Mouse (Mus musculus): ENCODE data around the gene Tpx2. TPM values are rescaled to one million over a fixed set of nuclear protein-coding genes. Genes with fewer than 3 reads are reported as not detected.

The Tpx2 gene
- polyA plus RNA-seq, 1 experiment from 2014 or later, result 103 TPM

DNA sequence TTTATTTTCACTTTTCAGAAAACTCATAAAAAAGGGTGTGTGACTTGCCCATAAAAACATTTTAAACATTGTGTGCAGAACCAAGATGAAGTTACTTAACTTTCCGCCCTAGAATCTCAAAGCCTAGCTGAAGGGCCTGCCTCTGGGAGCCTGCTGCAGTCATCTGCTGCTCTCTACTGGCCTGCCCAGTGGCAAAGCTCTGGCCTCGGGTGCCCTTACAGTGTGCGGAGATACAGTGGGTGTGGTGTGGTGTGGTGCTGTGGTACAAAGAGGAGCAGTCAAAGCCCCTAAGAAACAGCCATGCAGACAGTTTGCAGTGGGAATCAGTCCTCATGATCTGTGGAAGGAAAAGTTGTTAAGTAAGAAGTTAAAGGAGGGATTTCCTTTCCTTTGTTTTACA, 39.5 kb downstream of the Tpx2 start:
- H3K27me3 ChIP-seq, result no peaks in the 10 kb centered on the region
- H3K9me3 ChIP-seq (replicated peaks), result no peaks in the 10 kb centered on the region
- no peak overlapping the region for H3K4me3 ChIP-seq
- no peak overlapping the region for H3K9ac ChIP-seq
- no peak for ATAC-seq
- WGBS, result 84% methylated on average over 3 of the region's 3 CpGs
- no peak overlapping the region for H3K27ac ChIP-seq
- peaks cover 90% of the 10 kb centered on the region for H3K36me3 ChIP-seq (ENCODE audit: poor library complexity, severe bottlenecking)
- no peaks in the 10 kb centered on the region for H3K4me1 ChIP-seq
- H3K4me2 ChIP-seq, result no peak overlapping the region

DNA sequence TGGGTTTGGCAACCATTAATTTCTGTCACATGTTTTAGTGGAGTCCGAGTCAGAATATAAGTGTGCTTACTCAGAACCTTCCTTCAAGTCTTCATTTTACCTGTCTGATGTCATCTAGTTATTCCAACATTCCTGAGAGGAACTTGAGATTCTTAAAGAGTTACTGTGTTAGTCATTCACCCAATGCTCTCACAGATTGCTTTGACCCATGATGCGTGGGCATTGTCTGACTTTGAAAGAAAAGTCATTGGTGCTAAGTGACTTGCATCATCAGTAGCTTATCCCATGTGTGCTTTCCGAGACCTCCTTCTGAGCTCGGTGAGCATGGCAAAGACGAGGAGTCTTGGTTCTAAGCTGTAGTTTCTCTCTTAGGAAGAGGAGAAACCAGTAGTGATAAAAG, 41.0 kb downstream of the Tpx2 start:
- Histone ChIP-seq H3K4me3 (no peak overlapping the region), H3K9ac (no peak overlapping the region), H3K27me3 (no peaks in the 10 kb centered on the region), H3K36me3 (ENCODE audit: poor library complexity, severe bottlenecking) (peaks cover 94% of the 10 kb centered on the region), H3K4me2 (no peak overlapping the region), H3K27ac (no peak overlapping the region), H3K4me1 (no peaks in the 10 kb centered on the region), H3K9me3 (replicated peaks) (no peaks in the 10 kb centered on the region)
- no peak for ATAC-seq
- 94% methylated on average over 5 of the region's 5 CpGs for WGBS

DNA sequence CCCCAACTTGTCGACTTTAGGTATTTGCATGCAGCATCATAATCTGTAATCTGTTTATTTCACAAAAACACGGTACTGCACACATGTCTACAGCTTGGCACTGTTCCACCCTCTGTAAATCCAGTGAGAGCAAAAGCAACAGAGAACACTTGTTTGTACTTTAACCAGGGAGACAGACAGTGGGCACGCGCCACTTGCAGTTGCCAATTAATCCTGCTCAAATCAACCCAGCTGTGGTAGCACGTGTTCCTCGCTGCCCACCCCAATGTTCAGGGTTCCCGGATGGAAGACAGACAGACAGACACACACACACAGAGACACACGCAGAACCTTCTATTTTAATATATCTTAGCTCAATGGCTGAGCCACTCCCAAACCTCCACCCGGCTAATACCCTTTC, 48.1 kb downstream of the Tpx2 start:
- H3K4me2 ChIP-seq, result no peak overlapping the region
- no peak overlapping the region for H3K27ac ChIP-seq
- H3K9me3 ChIP-seq (replicated peaks), result no peaks in the 10 kb centered on the region
- H3K4me1 ChIP-seq, result no peaks in the 10 kb centered on the region
- peaks cover 52% of the 10 kb centered on the region for H3K36me3 ChIP-seq (ENCODE audit: poor library complexity, severe bottlenecking)
- no peak overlapping the region for H3K9ac ChIP-seq
- 97% methylated on average over 9 of the region's 9 CpGs for WGBS
- H3K4me3 ChIP-seq, result no peak overlapping the region
- no peaks in the 10 kb centered on the region for H3K27me3 ChIP-seq
- ATAC-seq, result no peak

DNA sequence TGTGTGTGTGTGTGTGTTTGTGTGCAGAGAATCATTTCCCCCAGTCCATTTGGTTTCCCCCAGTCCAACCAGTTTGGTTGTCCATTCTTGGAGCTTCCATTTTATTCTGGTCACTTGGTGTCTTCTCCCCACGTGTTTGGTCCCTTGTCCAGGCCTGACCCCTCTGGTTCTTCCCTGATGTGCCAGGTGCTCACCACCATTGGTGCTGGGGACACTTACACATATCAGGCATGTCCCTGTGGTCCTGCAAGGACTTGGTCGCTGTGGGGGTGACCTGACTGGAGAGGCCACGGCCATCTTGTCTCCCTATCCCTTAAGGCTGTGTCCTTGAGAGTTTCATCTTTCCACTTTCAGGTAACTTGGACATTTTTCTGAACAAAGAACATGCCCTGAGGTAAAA, 49.2 kb downstream of the Tpx2 start:
- Histone ChIP-seq H3K4me1 (0 out of 2 replicates have a peak, but pooled peaks cover 4% of the 10 kb centered on the region), H3K36me3 (ENCODE audit: poor library complexity, severe bottlenecking) (peaks cover 42% of the 10 kb centered on the region), H3K27ac (no peak overlapping the region), H3K4me2 (no peak overlapping the region), H3K27me3 (no peaks in the 10 kb centered on the region), H3K9me3 (replicated peaks) (no peaks in the 10 kb centered on the region), H3K4me3 (no peak overlapping the region), H3K9ac (no peak overlapping the region)
- 92% methylated on average over 3 of the region's 3 CpGs for WGBS
- no peak for ATAC-seq

DNA sequence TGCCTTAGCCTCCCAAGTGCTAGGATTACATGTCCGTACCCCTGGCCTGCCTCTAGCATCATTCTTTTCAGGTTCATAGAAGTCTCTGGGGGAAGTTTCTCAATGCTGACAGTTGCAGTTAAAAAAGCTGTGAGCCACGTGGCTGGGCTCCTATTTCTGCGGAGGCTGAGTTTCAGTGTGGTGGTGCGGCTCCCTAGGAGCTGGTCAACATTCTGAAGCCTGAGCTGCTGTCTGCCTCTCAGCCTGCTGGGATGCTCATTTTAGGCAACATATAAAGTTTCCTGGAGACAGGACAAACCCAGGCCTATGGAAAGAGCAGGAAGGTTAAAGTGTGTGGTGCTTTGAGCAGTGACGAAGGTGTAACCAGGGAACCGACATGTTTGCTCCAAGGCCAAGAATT, 51.2 kb downstream of the Tpx2 start:
- no peaks in the 10 kb centered on the region for H3K9me3 ChIP-seq (replicated peaks)
- no peak overlapping the region for H3K4me2 ChIP-seq
- 0 out of 2 replicates have a peak, but pooled peaks cover 4% of the 10 kb centered on the region for H3K4me1 ChIP-seq
- H3K27me3 ChIP-seq, result no peaks in the 10 kb centered on the region
- 84% methylated on average over 6 of the region's 6 CpGs for WGBS
- no peak for ATAC-seq
- H3K27ac ChIP-seq, result no peak overlapping the region
- H3K4me3 ChIP-seq, result no peak overlapping the region
- H3K36me3 ChIP-seq (ENCODE audit: poor library complexity, severe bottlenecking), result peaks cover 21% of the 10 kb centered on the region
- H3K9ac ChIP-seq, result no peak overlapping the region

DNA sequence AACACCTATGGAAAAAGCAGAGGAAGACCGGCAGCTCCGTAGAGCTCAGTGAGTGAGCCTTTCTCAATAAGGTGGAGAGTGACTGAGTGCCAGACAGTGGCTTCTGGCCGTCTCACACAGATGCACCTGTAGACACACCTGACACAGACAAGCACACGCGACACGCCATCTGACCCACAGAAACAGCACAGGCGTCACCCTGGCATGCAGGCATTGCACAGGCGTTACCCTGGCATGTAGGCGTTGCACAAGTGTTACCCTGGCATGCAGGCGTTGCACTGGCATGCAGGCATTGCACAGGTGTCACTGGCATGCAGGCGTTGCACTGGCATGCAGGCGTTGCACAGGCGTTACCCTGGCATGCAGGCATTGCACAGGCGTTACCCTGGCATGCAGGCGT, 53.5 kb downstream of the Tpx2 start:
- H3K9me3 ChIP-seq (replicated peaks), result no peaks in the 10 kb centered on the region
- H3K4me3 ChIP-seq, result no peak overlapping the region
- H3K4me1 ChIP-seq, result 0 out of 2 replicates have a peak, but pooled peaks cover 5% of the 10 kb centered on the region
- H3K27me3 ChIP-seq, result no peaks in the 10 kb centered on the region
- no peak overlapping the region for H3K4me2 ChIP-seq
- WGBS, result 94% methylated on average over 15 of the region's 15 CpGs
- H3K36me3 ChIP-seq (ENCODE audit: poor library complexity, severe bottlenecking), result 0 out of 2 replicates have a peak, but pooled peaks cover 3% of the 10 kb centered on the region
- no peak for ATAC-seq
- no peak overlapping the region for H3K9ac ChIP-seq
- no peak overlapping the region for H3K27ac ChIP-seq

DNA sequence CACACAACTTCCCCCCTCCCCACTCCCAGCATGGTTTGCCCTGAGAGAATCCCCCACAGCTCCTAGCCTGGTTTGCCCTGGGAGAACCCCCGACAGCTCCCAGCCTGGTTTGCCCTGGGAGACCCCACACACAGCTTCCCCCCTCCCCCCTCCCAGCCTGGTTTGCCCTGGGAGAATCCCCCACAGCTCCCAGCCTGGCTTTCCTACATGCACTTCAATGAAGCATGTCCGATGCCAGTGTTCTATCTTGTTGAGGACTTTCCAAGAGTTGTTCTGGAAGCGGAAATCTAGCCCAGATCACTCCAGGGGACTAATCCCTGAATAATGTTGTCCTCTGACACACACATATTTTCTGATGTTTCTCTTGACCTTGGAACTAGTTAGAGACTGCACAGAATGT, 54.9 kb downstream of the Tpx2 start:
- Histone ChIP-seq H3K36me3 (ENCODE audit: poor library complexity, severe bottlenecking) (no peaks in the 10 kb centered on the region), H3K4me3 (no peak overlapping the region), H3K4me1 (peaks cover 19% of the 10 kb centered on the region), H3K9me3 (replicated peaks) (no peaks in the 10 kb centered on the region), H3K27me3 (no peaks in the 10 kb centered on the region), H3K9ac (no peak overlapping the region), H3K4me2 (no peak overlapping the region), H3K27ac (no peak overlapping the region)
- ATAC-seq, result no peak
- WGBS, result 15% methylated on average over 3 of the region's 3 CpGs

DNA sequence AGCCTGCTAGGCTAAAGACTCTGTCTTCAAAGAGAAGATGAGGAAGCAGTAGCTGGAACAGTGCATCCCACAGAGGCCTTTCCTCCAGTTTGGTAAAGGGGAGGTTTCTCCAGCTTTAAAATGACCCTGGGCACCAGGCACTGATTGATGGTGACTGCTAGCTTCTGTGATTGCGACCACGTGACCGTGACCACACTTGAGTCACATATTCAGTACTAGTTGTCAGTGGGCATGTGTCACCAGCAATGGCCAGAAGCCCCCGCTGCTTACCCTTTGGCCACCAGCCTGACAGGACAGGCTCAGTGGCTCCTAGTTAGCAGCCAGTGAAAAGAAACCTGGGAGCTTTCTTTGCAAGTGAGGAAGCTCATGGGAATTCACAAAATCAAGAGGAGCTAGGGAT, 55.8 kb downstream of the Tpx2 start:
- WGBS, result 89% methylated on average over 4 of the region's 4 CpGs
- Histone ChIP-seq H3K27me3 (no peaks in the 10 kb centered on the region), H3K4me2 (no peak overlapping the region), H3K9ac (no peak overlapping the region), H3K36me3 (ENCODE audit: poor library complexity, severe bottlenecking) (no peaks in the 10 kb centered on the region), H3K4me1 (peaks cover 20% of the 10 kb centered on the region), H3K9me3 (replicated peaks) (no peaks in the 10 kb centered on the region), H3K4me3 (no peak overlapping the region), H3K27ac (no peak overlapping the region)
- ATAC-seq, result no peak

DNA sequence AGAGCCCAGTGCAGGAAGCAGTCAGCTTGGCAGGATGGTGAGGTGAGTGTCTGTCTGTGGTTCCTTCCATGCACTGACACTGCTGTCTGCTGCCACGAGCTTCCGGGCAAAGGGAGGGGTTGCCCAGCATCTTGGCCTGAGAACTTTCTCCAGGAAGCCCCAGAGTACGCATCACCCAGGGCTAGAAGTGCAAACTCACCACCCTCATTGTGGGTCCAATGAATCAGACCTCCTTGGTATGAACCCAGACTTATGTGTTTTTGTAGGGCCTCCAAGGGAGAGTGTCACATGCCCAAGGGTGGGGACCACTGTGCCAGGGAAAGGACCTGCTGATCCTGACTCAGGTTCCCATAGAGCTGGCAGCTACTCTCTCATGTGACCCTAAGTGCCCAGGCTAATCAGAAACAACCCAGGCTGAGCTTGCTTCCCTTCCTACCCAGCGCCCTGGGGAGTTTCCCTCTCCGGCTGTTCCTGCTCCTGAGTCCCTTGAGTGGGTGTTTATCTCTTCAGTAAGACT, 56.4 kb downstream of the Tpx2 start:
- ATAC-seq, result no peak
- no peak overlapping the region for H3K9ac ChIP-seq
- no peaks in the 10 kb centered on the region for H3K36me3 ChIP-seq (ENCODE audit: poor library complexity, severe bottlenecking)
- H3K9me3 ChIP-seq (replicated peaks), result no peaks in the 10 kb centered on the region
- H3K27me3 ChIP-seq, result no peaks in the 10 kb centered on the region
- H3K4me2 ChIP-seq, result no peak overlapping the region
- no peak overlapping the region for H3K4me3 ChIP-seq
- whole genome bisulfite sequencing, result 78% methylated on average over 5 of the region's 5 CpGs
- no peak overlapping the region for H3K27ac ChIP-seq
- H3K4me1 ChIP-seq, result peaks cover 20% of the 10 kb centered on the region

DNA sequence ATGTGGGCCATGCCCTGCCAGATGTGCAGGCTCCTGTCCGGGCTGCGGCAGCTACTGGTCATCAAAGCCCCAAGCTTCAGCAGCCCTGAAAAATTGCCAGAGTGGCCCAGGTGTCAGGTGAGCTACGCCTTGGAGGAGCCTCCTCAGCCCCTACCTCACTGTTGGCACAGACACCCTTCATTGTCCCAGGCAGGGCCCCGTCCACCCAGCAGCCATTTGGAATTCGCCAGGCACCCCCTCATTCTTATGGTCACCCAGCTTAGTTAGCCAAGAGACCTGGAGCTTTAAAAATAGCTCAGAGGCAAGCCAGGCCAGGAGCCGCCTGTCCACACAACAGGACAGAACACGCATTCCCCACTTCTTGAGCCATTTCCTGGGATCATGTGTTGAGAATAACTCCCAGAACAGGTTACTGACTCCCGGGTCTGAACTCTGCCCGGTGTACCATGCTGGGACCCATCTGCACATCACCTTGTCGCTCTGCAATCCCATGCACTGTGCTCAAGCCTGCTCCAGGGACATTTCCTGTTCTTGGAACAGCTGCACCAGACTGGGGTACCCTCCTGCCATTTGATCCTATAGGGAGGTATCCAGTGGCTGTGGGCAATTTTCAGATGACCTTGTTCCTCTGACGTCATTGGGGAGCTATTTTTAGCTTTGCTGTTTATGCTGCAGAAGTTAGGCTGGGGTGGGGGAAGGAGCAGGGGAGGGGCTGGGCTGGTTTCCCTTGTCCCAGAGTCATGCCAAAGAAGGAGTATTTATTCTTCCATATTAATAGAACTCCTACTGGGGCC, 57.5 kb downstream of the Tpx2 start:
- Histone ChIP-seq H3K9ac (no peak overlapping the region), H3K4me2 (no peak overlapping the region), H3K36me3 (ENCODE audit: poor library complexity, severe bottlenecking) (no peaks in the 10 kb centered on the region), H3K27me3 (peaks cover under 1% of the 10 kb centered on the region; the same call in 1 of the 2 replicates), H3K4me1 (peaks cover 20% of the 10 kb centered on the region), H3K9me3 (replicated peaks) (no peaks in the 10 kb centered on the region), H3K27ac (no peak overlapping the region), H3K4me3 (no peak overlapping the region)
- no peak for ATAC-seq
- 76% methylated on average over 11 of the region's 11 CpGs for WGBS

DNA sequence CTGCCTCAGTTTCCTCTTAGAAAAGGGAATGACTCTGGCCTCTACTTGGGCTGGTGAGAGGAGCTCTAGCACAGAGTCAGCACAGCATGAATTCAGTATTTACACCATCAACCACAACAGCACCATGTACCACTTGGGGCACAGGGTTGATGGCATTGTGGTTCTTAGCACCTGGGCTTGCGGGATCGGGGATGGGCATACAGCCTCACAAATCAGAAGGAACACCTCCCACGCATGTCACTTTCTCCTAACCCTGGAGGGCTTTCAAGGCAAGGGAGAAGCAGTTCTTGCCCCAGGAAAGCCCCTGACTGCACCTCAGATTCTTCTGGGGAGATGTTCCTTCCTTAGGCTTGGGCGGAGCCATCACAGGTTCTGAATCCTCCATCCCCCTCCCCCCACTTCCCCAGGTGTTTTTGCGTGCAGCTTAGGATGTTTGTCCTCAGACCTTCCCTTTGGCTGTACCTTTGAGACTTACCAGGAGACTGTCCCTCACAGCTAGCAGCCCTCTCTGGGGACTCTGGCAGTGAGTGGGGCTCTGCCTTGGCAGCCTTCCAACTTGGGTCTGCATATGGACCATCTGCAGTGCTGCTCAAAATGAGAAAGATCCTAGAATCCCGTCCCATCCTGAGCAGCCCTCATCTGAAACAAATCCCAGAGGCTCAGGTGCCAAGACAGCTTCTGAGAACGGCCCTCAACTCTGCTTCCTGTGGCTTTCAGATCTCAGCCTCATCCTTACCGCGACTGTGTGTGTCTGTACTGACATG, 58.7 kb downstream of the Tpx2 start:
- H3K4me1 ChIP-seq, result peaks cover 20% of the 10 kb centered on the region
- H3K27me3 ChIP-seq, result peaks cover 11% of the 10 kb centered on the region
- H3K4me2 ChIP-seq, result no peak overlapping the region
- ATAC-seq, result no peak
- WGBS, result 65% methylated on average over 9 of the region's 9 CpGs
- no peak overlapping the region for H3K27ac ChIP-seq
- no peaks in the 10 kb centered on the region for H3K36me3 ChIP-seq (ENCODE audit: poor library complexity, severe bottlenecking)
- no peaks in the 10 kb centered on the region for H3K9me3 ChIP-seq (replicated peaks)
- H3K9ac ChIP-seq, result no peak overlapping the region
- H3K4me3 ChIP-seq, result no peak overlapping the region

DNA sequence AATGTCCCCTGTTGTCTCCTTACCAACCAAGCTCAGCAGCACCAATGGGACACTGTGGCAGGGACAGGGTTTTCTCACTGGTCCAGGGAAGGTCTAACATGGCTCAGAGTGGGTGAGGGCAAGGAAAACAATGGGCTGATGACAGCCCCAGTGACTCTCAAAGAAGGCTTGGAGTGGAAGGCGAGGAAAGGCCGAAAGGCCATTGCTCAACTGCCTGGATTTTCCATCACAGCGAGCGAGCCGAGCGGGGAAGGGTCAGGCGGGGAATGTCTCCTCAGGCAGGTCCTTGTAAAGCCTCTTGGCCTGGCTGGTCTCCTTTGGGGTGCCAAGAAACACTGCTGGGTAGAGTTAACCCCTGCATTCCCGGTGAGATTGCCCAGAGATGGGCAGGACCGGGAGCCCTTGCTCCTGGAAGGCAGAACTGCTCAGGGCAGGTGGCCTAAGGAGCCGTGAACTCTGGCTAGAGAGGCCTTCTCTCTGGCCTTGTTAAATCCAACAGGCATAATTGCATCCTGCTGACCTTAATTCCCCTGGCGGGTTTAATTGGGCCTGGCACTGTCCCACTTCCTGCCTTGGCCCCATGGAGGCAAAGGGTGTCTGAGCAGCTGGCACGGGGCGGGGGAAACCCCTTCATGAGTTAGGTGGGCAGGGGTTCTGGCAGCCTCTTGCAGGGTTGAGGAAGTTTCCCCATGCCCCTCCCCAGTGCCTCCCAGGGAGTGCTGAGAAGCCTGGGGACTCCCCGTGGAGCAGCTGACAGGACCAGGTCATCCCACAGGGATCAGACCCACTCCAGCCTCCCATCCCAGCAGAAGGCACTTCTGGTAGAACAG, 59.6 kb downstream of the Tpx2 start:
- H3K27me3 ChIP-seq, result peaks cover 20% of the 10 kb centered on the region
- no peak overlapping the region for H3K4me3 ChIP-seq
- H3K36me3 ChIP-seq (ENCODE audit: poor library complexity, severe bottlenecking), result no peaks in the 10 kb centered on the region
- H3K9ac ChIP-seq, result no peak overlapping the region
- H3K4me1 ChIP-seq, result peaks cover 16% of the 10 kb centered on the region
- H3K9me3 ChIP-seq (replicated peaks), result no peaks in the 10 kb centered on the region
- no peak overlapping the region for H3K4me2 ChIP-seq
- no peak for ATAC-seq
- 51% methylated on average over 14 of the region's 14 CpGs for WGBS
- no peak overlapping the region for H3K27ac ChIP-seq

All from forebrain, embryonic 13.5 days (tissue).